Mouse (Mus musculus) erythroblast, embryonic 14.5 days (primary cell): ENCODE results near the gene Dhx30.
"Not testable (repeated sequence)": the region's sequence is repeated elsewhere in the genome, so short reads cannot be mapped to it uniquely, and the experiment has no call there.

Experiments
- GATA1 ChIP-seq: IDR thresholded peaks from 2 replicates; pipeline ENCODE4 v1.6.1; 2012; ENCODE audit warnings: low read length, inconsistent platforms, mixed read lengths
- TAL1 ChIP-seq: IDR thresholded peaks from 3 replicates; pipeline ENCODE4 v1.6.1; 2012; ENCODE audit warnings: low read length, inconsistent platforms, mixed read lengths

- not testable (repeated sequence) for TF ChIP-seq GATA1, TAL1
Measured at GRCm38 (mm10) chr9:110076468-110076867, 41.2 kb downstream of the Dhx30 start.
